8 mouse cellular contexts compared by ENCODE assay signal in the genomic region with DNA sequence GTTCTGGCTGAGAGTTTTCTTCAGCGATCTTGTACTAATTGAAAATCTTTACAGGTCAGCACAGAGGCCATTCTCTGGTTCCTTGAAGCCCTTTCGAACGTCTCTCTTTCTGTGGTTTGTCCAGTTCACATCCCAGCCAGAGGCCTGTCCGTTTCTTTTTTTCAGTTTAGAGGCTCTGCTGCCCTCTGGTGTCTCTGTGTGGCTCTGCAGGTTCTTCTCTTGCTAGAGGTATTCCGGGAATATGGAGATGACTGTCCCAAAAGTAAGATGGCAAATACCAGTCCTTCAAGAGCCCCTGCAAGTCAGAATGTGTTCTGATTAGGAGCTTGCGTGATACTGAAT. TPM values are rescaled to one million over a fixed set of nuclear protein-coding genes. Genes with fewer than 3 reads are reported as not detected.
DNase-seq lines count a peak whose midpoint lies in the region; ATAC-seq and TF ChIP-seq lines count a peak whose summit lies in the region.

No protein-coding gene starts in this region.

- DNase-seq in forebrain, embryonic 10.5 days (ENCODE audit: extremely low spot score, low spot score), result peak; percentile 63
- peak; percentile 55 to 87 for DNase-seq in adrenal gland, adult (ENCODE audit: inconsistent age in 2 of 2, low spot score in 1 of 2)
- peak; percentile 58 for DNase-seq in embryo, embryonic 10 days (ENCODE audit: low spot score)
- DNase-seq in kidney, postnatal 36 days, result peak; percentile 46 to 75
- DNase-seq in lung, embryonic 14.5 days, result peak; percentile 86
- DNase-seq in right cerebral cortex, postnatal 14 days, result peak; percentile 61

- no peaks in the 10 kb centered on the region for H3K36me3 ChIP-seq in forebrain, embryonic 10.5 days (replicated peaks)
- H3K36me3 ChIP-seq in forebrain, embryonic 12.5 days (replicated peaks), result no peaks in the 10 kb centered on the region
- no peaks in the 10 kb centered on the region for H3K36me3 ChIP-seq in heart, embryonic 12.5 days
- no peaks in the 10 kb centered on the region for H3K36me3 ChIP-seq in lung, embryonic 14.5 days (ENCODE audit: insufficient read depth)

- H3K4me2 ChIP-seq in forebrain, embryonic 12.5 days, result no peak overlapping the region
- peak overlapping the region; percentile 35; the same call in 1 of the 2 replicates for H3K4me2 ChIP-seq in heart, embryonic 12.5 days
- H3K4me2 ChIP-seq in lung, embryonic 14.5 days, result peak overlapping the region; percentile 8; the same call in 1 of the 2 replicates

- no peak for ATAC-seq in forebrain, embryonic 12.5 days (ENCODE audit: low FRiP score)
- no peak for ATAC-seq in heart, embryonic 12.5 days (ENCODE audit: insufficient number of reproducible peaks, low FRiP score)
- ATAC-seq in lung, embryonic 14.5 days (ENCODE audit: insufficient read depth), result no peak

- 17% methylated on average over 6 of the region's 6 CpGs for WGBS in forebrain, embryonic 10.5 days
- WGBS in forebrain, embryonic 12.5 days, result 15% methylated on average over 6 of the region's 6 CpGs
- WGBS in heart, embryonic 12.5 days, result 18% methylated on average over 6 of the region's 6 CpGs
- 17% methylated on average over 6 of the region's 6 CpGs for WGBS in lung, embryonic 14.5 days

- no peaks in the 10 kb centered on the region for H3K9me3 ChIP-seq in forebrain, embryonic 10.5 days
- H3K9me3 ChIP-seq in forebrain, embryonic 12.5 days, result no peaks in the 10 kb centered on the region
- H3K9me3 ChIP-seq in heart, embryonic 12.5 days (replicated peaks), result no peaks in the 10 kb centered on the region
- H3K9me3 ChIP-seq in lung, embryonic 14.5 days (ENCODE audit: low read depth, low read length), result no peaks in the 10 kb centered on the region

- H3K4me1 ChIP-seq in forebrain, embryonic 10.5 days, result no peaks in the 10 kb centered on the region
- no peaks in the 10 kb centered on the region; the same call in 1 of the 2 replicates for H3K4me1 ChIP-seq in forebrain, embryonic 12.5 days
- 0 out of 2 replicates have a peak, but pooled peaks cover 4% of the 10 kb centered on the region for H3K4me1 ChIP-seq in heart, embryonic 12.5 days (replicated peaks)
- H3K4me1 ChIP-seq in lung, embryonic 14.5 days (ENCODE audit: insufficient read depth), result no peaks in the 10 kb centered on the region

- no peaks in the 10 kb centered on the region for H3K27me3 ChIP-seq in forebrain, embryonic 10.5 days (ENCODE audit: poor library complexity, severe bottlenecking)
- H3K27me3 ChIP-seq in forebrain, embryonic 12.5 days, result no peaks in the 10 kb centered on the region; the same call in 1 of the 2 replicates
- 0 out of 2 replicates have a peak, but pooled peaks cover 8% of the 10 kb centered on the region for H3K27me3 ChIP-seq in heart, embryonic 12.5 days (replicated peaks)
- H3K27me3 ChIP-seq in lung, embryonic 14.5 days (ENCODE audit: insufficient read depth, low read length), result no peaks in the 10 kb centered on the region

- peak; percentile 50 for TF ChIP-seq CTCF in lung, embryonic 14.5 days (IDR thresholded peaks at IDR 0.05; ENCODE audit: low read depth)

- H3K27ac ChIP-seq in forebrain, embryonic 10.5 days, result no peak overlapping the region
- H3K27ac ChIP-seq in forebrain, embryonic 12.5 days, result no peak overlapping the region
- no peak overlapping the region for H3K27ac ChIP-seq in heart, embryonic 12.5 days (ENCODE audit: poor library complexity, severe bottlenecking)
- H3K27ac ChIP-seq in lung, embryonic 14.5 days (ENCODE audit: low read depth), result no peak overlapping the region

- H3K4me3 ChIP-seq in forebrain, embryonic 10.5 days, result no peak overlapping the region
- H3K4me3 ChIP-seq in forebrain, embryonic 12.5 days (replicated peaks), result no peak overlapping the region
- no peak overlapping the region for H3K4me3 ChIP-seq in heart, embryonic 12.5 days
- no peak overlapping the region for H3K4me3 ChIP-seq in lung, embryonic 14.5 days (ENCODE audit: low read depth, low read length)

- H3K9ac ChIP-seq in forebrain, embryonic 12.5 days, result no peak overlapping the region
- H3K9ac ChIP-seq in heart, embryonic 12.5 days, result no peak overlapping the region
- no peak overlapping the region for H3K9ac ChIP-seq in lung, embryonic 14.5 days

RNA-seq across cellular contexts. Expression of a gene that starts 14.8 kb away (rescaled TPM):
- polyA plus RNA-seq in forebrain, embryonic 10.5 days (2016; fragmentation: Nextera tagmentation; extraction: Ambion mirVana), result 0.19 and 0.31 TPM in 2 replicates
- polyA plus RNA-seq in forebrain, embryonic 12.5 days (2016; fragmentation: Nextera tagmentation; extraction: Ambion mirVana), result 0.13 and 0.26 TPM in 2 replicates
- polyA plus RNA-seq in heart, embryonic 12.5 days (2016; fragmentation: Nextera tagmentation; extraction: Ambion mirVana), result 0.37 and 0.89 TPM in 2 replicates
- polyA plus RNA-seq in lung, embryonic 14.5 days (2014; fragmentation: Nextera tagmentation; extraction: Ambion mirVana), result 0.43 and 0.78 TPM in 2 replicates

RNA-seq across cellular contexts. Expression of a gene that starts 36.4 kb away (rescaled TPM):
- polyA plus RNA-seq in forebrain, embryonic 10.5 days (2016; fragmentation: Nextera tagmentation; extraction: Ambion mirVana), result 0.04 TPM in 1 of 2 replicates, not detected in the other
- polyA plus RNA-seq in forebrain, embryonic 12.5 days (2016; fragmentation: Nextera tagmentation; extraction: Ambion mirVana), result 0.05 and 0.19 TPM in 2 replicates
- polyA plus RNA-seq in heart, embryonic 12.5 days (2016; fragmentation: Nextera tagmentation; extraction: Ambion mirVana), result 6.6 and 6.7 TPM in 2 replicates
- polyA plus RNA-seq in lung, embryonic 14.5 days (2014; fragmentation: Nextera tagmentation; extraction: Ambion mirVana), result 0.45 and 1.2 TPM in 2 replicates
